Comparison of ENCODE assay signal across 11 mouse cellular contexts in genomic region chr1:60625698-60626486, GRCm38 (mm10). TPM values are rescaled to one million over a fixed set of nuclear protein-coding genes. Genes with fewer than 3 reads are reported as not detected.
DNase-seq lines count a peak whose midpoint lies in the region; ATAC-seq and TF ChIP-seq lines count a peak whose summit lies in the region.
"Had no signal": no experiment of that assay in that cellular context is flagged by ENCODE, and none has a peak within 500 bp of the region (broad histone marks: within the 10 kb centered on the region; RNA-seq: fewer than 3 reads in every experiment).

No protein-coding gene starts in this region.

- peaks cover 31% of the 10 kb centered on the region for H3K4me1 ChIP-seq in forebrain, embryonic 10.5 days
- H3K4me1 ChIP-seq in forebrain, embryonic 12.5 days = peaks cover 30% of the 10 kb centered on the region
- peaks cover 61% of the 10 kb centered on the region for H3K4me1 ChIP-seq in bone marrow macrophage, adult 2 months (ENCODE audit: control insufficient read depth, insufficient read depth, low read length)
- H3K4me1 ChIP-seq in hindbrain, embryonic 12.5 days = peaks cover 13% of the 10 kb centered on the region; the same call in 1 of the 2 replicates
- H3K4me1 ChIP-seq in midbrain, postnatal 0 days (ENCODE audit: insufficient read depth, low read length) = peaks cover 4% of the 10 kb centered on the region; the same call in 1 of the 2 replicates
- H3K4me1 ChIP-seq: limb, embryonic 15.5 days had no signal

- no peak for TF ChIP-seq POLR2A in bone marrow macrophage, adult 2 months (IDR thresholded peaks at IDR 0.05; ENCODE audit: borderline replicate concordance, low read depth, low read length)

- no peak for TF ChIP-seq CTCF in bone marrow macrophage, adult 2 months (IDR thresholded peaks at IDR 0.05; ENCODE audit: low read depth, low read length)
- no peak for TF ChIP-seq CTCF in midbrain, postnatal 0 days (IDR thresholded peaks at IDR 0.05)

- H3K9ac ChIP-seq in forebrain, embryonic 12.5 days = no peak overlapping the region
- H3K9ac ChIP-seq in hindbrain, embryonic 12.5 days = no peak overlapping the region
- no peak overlapping the region for H3K9ac ChIP-seq in midbrain, postnatal 0 days (replicated peaks; ENCODE audit: low read length, poor library complexity, severe bottlenecking)
- H3K9ac ChIP-seq: limb, embryonic 15.5 days had no signal

- ATAC-seq in forebrain, embryonic 12.5 days (ENCODE audit: low FRiP score) = no peak; the same call in 1 of the 2 replicates
- peak; percentile 43; the same call in 1 of the 2 replicates for ATAC-seq in hindbrain, embryonic 12.5 days (ENCODE audit: low FRiP score)
- ATAC-seq in midbrain, postnatal 0 days (ENCODE audit: low FRiP score) = peak; percentile 80

- intact Hi-C loops in gastrocnemius, postnatal 14 days (cut with DNase I; ENCODE audit: low total_unique reads) = no loop called here

- no peak overlapping the region for H3K4me3 ChIP-seq in forebrain, embryonic 10.5 days
- H3K4me3 ChIP-seq in forebrain, embryonic 12.5 days (replicated peaks) = no peak overlapping the region
- H3K4me3 ChIP-seq in bone marrow macrophage, adult 2 months (ENCODE audit: insufficient read depth, low read length) = no peak overlapping the region
- no peak overlapping the region for H3K4me3 ChIP-seq in hindbrain, embryonic 12.5 days
- H3K4me3 ChIP-seq in midbrain, postnatal 0 days (ENCODE audit: low read depth, low read length) = no peak overlapping the region
- H3K4me3 ChIP-seq: limb, embryonic 15.5 days had no signal

- DNase-seq in forebrain, embryonic 10.5 days (ENCODE audit: extremely low spot score, low spot score) = no peak
- DNase-seq in midbrain, postnatal 0 days (ENCODE audit: low spot score) = peak; percentile 50
- DNase-seq in MN1 (ENCODE audit: low spot score) = no peak
- no peak for DNase-seq in ovary, postnatal 36 days (ENCODE audit: low spot score)
- DNase-seq in gastrocnemius, postnatal 14 days = no peak
- DNase-seq: kidney, postnatal 4 days; lung, postnatal 4 days had no signal

- peak overlapping the region; percentile 27; the same call in 1 of the 2 replicates for H3K27ac ChIP-seq in forebrain, embryonic 10.5 days
- no peak overlapping the region for H3K27ac ChIP-seq in forebrain, embryonic 12.5 days
- peak overlapping the region; percentile 99 for H3K27ac ChIP-seq in bone marrow macrophage, adult 2 months (ENCODE audit: insufficient read depth, low read depth, low read length)
- no peak overlapping the region for H3K27ac ChIP-seq in hindbrain, embryonic 12.5 days
- H3K27ac ChIP-seq in midbrain, postnatal 0 days (ENCODE audit: low read depth, low read length) = peak overlapping the region; percentile 71
- H3K27ac ChIP-seq: limb, embryonic 15.5 days had no signal

- H3K9me3 ChIP-seq in forebrain, embryonic 10.5 days = no peaks in the 10 kb centered on the region
- H3K9me3 ChIP-seq in forebrain, embryonic 12.5 days = no peaks in the 10 kb centered on the region
- H3K9me3 ChIP-seq in hindbrain, embryonic 12.5 days (replicated peaks) = no peaks in the 10 kb centered on the region
- H3K9me3 ChIP-seq in midbrain, postnatal 0 days (ENCODE audit: low read length) = no peaks in the 10 kb centered on the region
- H3K9me3 ChIP-seq: limb, embryonic 15.5 days had no signal

- H3K4me2 ChIP-seq in forebrain, embryonic 12.5 days = no peak overlapping the region
- no peak overlapping the region for H3K4me2 ChIP-seq in hindbrain, embryonic 12.5 days (replicated peaks)
- H3K4me2 ChIP-seq in midbrain, postnatal 0 days (ENCODE audit: low read depth, low read length, poor library complexity, severe bottlenecking) = peak overlapping the region; percentile 9; the same call in 1 of the 2 replicates
- H3K4me2 ChIP-seq: limb, embryonic 15.5 days had no signal

- WGBS in forebrain, embryonic 10.5 days = 86% methylated on average over 17 of the region's 17 CpGs
- WGBS in forebrain, embryonic 12.5 days = 67% methylated on average over 17 of the region's 17 CpGs
- 72% methylated on average over 17 of the region's 17 CpGs for WGBS in hindbrain, embryonic 12.5 days
- WGBS in midbrain, postnatal 0 days = 63% methylated on average over 16 of the region's 17 CpGs

- 0 out of 2 replicates have a peak, but pooled peaks cover 5% of the 10 kb centered on the region for H3K27me3 ChIP-seq in forebrain, embryonic 10.5 days (ENCODE audit: poor library complexity, severe bottlenecking)
- no peaks in the 10 kb centered on the region for H3K27me3 ChIP-seq in forebrain, embryonic 12.5 days
- H3K27me3 ChIP-seq in hindbrain, embryonic 12.5 days = no peaks in the 10 kb centered on the region
- H3K27me3 ChIP-seq in midbrain, postnatal 0 days (ENCODE audit: insufficient read depth, low read length) = no peaks in the 10 kb centered on the region
- H3K27me3 ChIP-seq: limb, embryonic 15.5 days had no signal

- H3K36me3 ChIP-seq in forebrain, embryonic 10.5 days (replicated peaks) = no peaks in the 10 kb centered on the region
- H3K36me3 ChIP-seq in forebrain, embryonic 12.5 days (replicated peaks) = no peaks in the 10 kb centered on the region
- H3K36me3 ChIP-seq in hindbrain, embryonic 12.5 days = no peaks in the 10 kb centered on the region
- no peaks in the 10 kb centered on the region for H3K36me3 ChIP-seq in midbrain, postnatal 0 days (ENCODE audit: insufficient read depth, low read length)
- H3K36me3 ChIP-seq: limb, embryonic 15.5 days had no signal

RNA-seq across cellular contexts. Expression of gene Raph1, which starts 59.0 kb away (rescaled TPM):
- polyA plus RNA-seq in forebrain, embryonic 10.5 days (2016; fragmentation: Nextera tagmentation; extraction: Ambion mirVana) = 21.3 and 21.5 TPM in 2 replicates
- polyA plus RNA-seq in forebrain, embryonic 12.5 days (2016; fragmentation: Nextera tagmentation; extraction: Ambion mirVana) = 22.5 and 27.9 TPM in 2 replicates
- 45.4 and 67.6 TPM in 2 replicates for polyA plus RNA-seq in bone marrow macrophage, adult 2 months (2012; ENCODE audit: insufficient read depth, insufficient read length, missing spikeins)
- 27.8 and 29.1 TPM in 2 replicates for polyA plus RNA-seq in hindbrain, embryonic 12.5 days (2016; fragmentation: Nextera tagmentation; extraction: Ambion mirVana)
- 40.3 and 48.0 TPM in 2 replicates for total RNA-seq in midbrain, postnatal 0 days (2014; rRNA removed)
- 12.9 and 15.6 TPM in 2 replicates for polyA plus RNA-seq in midbrain, postnatal 0 days (2015; fragmentation: Nextera tagmentation; extraction: Ambion mirVana)
- 10 to 100 TPM; 22.8 to 33.3 TPM for total RNA-seq in gastrocnemius, postnatal 14 days (2021)

Comparison
In these comparisons a context has a peak if more than half of its experiments do, and no peak if none do; other contexts are left out.
1. H3K27ac ChIP-seq: peak in forebrain, embryonic 10.5 days (single experiment), bone marrow macrophage, adult 2 months (single experiment) and midbrain, postnatal 0 days (single experiment); none in forebrain, embryonic 12.5 days (single experiment) and hindbrain, embryonic 12.5 days (single experiment).